Mouse (Mus musculus) embryonic fibroblast, embryonic 13.5 days (primary cell): Measurements from ENCODE around the gene Dnmt3a. TPM values are rescaled to one million over a fixed set of nuclear protein-coding genes. Genes with fewer than 3 reads are reported as not detected.

Source experiments
- H3K27ac ChIP-seq: 2 replicates; pipeline ENCODE4 v1.5.1; 2012; ENCODE audit warnings: low read length, control low read depth, inconsistent platforms; ENCODE audit not compliant: insufficient read depth
- H3K4me1 ChIP-seq: 2 replicates; pipeline ENCODE4 v1.6.1; 2011; ENCODE audit warnings: low read length; ENCODE audit not compliant: control insufficient read depth, insufficient read depth
- H3K4me3 ChIP-seq: 2 replicates; pipeline ENCODE4 v1.5.1; 2011; ENCODE audit warnings: mild to moderate bottlenecking, control low read depth, low read length; ENCODE audit not compliant: insufficient read depth
- CTCF ChIP-seq: IDR thresholded peaks from 2 replicates; pipeline ENCODE4 v1.5.1; 2011; ENCODE audit warnings: mild to moderate bottlenecking, control low read depth, low read length, moderate library complexity, borderline replicate concordance; ENCODE audit not compliant: insufficient read depth
- POLR2A ChIP-seq: IDR thresholded peaks from 2 replicates; pipeline ENCODE4 v1.6.1; 2011; ENCODE audit warnings: low read depth, mild to moderate bottlenecking, control low read depth, low read length, moderate library complexity
- polyA plus RNA-seq: library from polyadenylated mRNA; stranded (reverse); fragments of >200 nt; gene quantifications from 2 replicates; pipeline ENCODE4 v1.2.4, GENCODE M21; 2011; ENCODE audit warnings: low read depth; ENCODE audit not compliant: missing spikeins, insufficient read length

The Dnmt3a gene
- polyA plus RNA-seq, 1 experiment = 27.0 TPM

DNA sequence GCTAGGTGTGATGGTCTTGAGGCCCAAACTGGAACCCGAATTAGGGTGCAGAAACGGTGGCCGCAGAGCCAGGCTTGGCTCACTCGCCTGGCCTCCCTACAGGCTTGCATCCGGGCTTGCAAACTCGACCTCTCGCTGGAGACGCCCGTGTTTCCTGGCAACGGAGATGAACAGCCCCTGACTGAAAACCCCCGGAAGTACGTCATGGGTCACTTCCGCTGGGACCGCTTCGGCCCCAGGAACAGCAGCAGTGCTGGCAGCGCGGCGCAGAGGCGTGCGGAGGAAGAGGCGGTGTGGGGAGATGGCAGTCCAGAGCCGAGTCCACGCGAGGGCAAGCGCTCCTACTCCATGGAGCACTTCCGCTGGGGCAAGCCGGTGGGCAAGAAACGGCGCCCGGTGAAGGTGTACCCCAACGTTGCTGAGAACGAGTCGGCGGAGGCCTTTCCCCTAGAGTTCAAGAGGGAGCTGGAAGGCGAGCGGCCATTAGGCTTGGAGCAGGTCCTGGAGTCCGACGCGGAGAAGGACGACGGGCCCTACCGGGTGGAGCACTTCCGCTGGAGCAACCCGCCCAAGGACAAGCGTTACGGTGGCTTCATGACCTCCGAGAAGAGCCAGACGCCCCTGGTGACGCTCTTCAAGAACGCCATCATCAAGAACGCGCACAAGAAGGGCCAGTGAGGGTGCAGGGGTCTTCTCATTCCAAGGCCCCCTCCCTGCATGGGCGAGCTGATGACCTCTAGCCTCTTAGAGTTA, 154.2 kb downstream of the Dnmt3a start:
- Histone ChIP-seq H3K4me1 (no peaks in the 10 kb centered on the region), H3K27ac (0 out of 2 replicates have a peak overlapping the region, but pooled peaks have one; percentile 12), H3K4me3 (peak overlapping the region; percentile 45)
- TF ChIP-seq POLR2A (peak; percentile 97), CTCF (no peak)

GRCm38 (mm10) chr12:3960553-3960952, 154.7 kb downstream of the Dnmt3a start:
- H3K4me3 ChIP-seq = peak overlapping the region; percentile 45
- no peaks in the 10 kb centered on the region for H3K4me1 ChIP-seq
- no peak overlapping the region for H3K27ac ChIP-seq
- TF ChIP-seq POLR2A (peak; percentile 38; the same call in 1 of the 2 replicates), CTCF (no peak)

Other genes with a start within 250 kb of the Dnmt3a start
- gene Dtnb, start 233.6 kb upstream of the Dnmt3a start, polyA plus RNA-seq = 9.1 and 19.0 TPM in 2 replicates
- 0.52 TPM in 1 of 2 replicates, not detected in the other for gene Pomc, start 148.9 kb downstream of the Dnmt3a start, polyA plus RNA-seq
- 2.0 and 2.1 TPM in 2 replicates for gene Efr3b, start 232.9 kb downstream of the Dnmt3a start, polyA plus RNA-seq